Comparison of ENCODE assay signal across 9 mouse cellular contexts in genomic region chr11:3786564-3786963, GRCm38 (mm10).
DNase-seq lines count a peak whose midpoint lies in the region; ATAC-seq and TF ChIP-seq lines count a peak whose summit lies in the region.
"Had no signal": no experiment of that assay in that cellular context is flagged by ENCODE, and none has a peak within 500 bp of the region (broad histone marks: within the 10 kb centered on the region; RNA-seq: fewer than 3 reads in every experiment).

No protein-coding gene starts in this region.

- intact Hi-C loops in heart, postnatal 25 days (cut with DNase I): loop anchor here (1.0 to 5.0 kb wide), 3 partner anchors 72 to 314 kb away; no protein-coding TSS in a partner anchor

- H3K4me3 ChIP-seq in G1E (ENCODE audit: low read depth, low read length): no peak overlapping the region
- H3K4me3 ChIP-seq in forebrain, embryonic 10.5 days: no peak overlapping the region
- H3K4me3 ChIP-seq: liver, embryonic 15.5 days had no signal

- TF ChIP-seq CTCF in G1E (IDR thresholded peaks at IDR 0.05; ENCODE audit: low read depth, low read length): peak; percentile 86

- H3K9me3 ChIP-seq in G1E (replicated peaks): no peaks in the 10 kb centered on the region
- no peaks in the 10 kb centered on the region for H3K9me3 ChIP-seq in forebrain, embryonic 10.5 days
- H3K9me3 ChIP-seq: liver, embryonic 15.5 days had no signal

- no peak overlapping the region for H3K27ac ChIP-seq in forebrain, embryonic 10.5 days
- H3K27ac ChIP-seq: liver, embryonic 15.5 days had no signal

- no peak for ATAC-seq in G1E (ENCODE audit: extremely low read depth, insufficient number of reproducible peaks, low FRiP score, poor library complexity, severe bottlenecking)
- ATAC-seq in megakaryocyte progenitor cell, adult 5-6 weeks (replicated peaks; ENCODE audit: poor library complexity): peak; percentile 57; the same call in 1 of the 2 replicates

- H3K27me3 ChIP-seq in G1E (ENCODE audit: insufficient read depth, low read length): 0 out of 2 replicates have a peak, but pooled peaks cover 3% of the 10 kb centered on the region
- H3K27me3 ChIP-seq in forebrain, embryonic 10.5 days (ENCODE audit: poor library complexity, severe bottlenecking): no peaks in the 10 kb centered on the region
- H3K27me3 ChIP-seq: liver, embryonic 15.5 days had no signal

- no peaks in the 10 kb centered on the region for H3K36me3 ChIP-seq in G1E (replicated peaks)
- no peaks in the 10 kb centered on the region for H3K36me3 ChIP-seq in forebrain, embryonic 10.5 days (replicated peaks)
- H3K36me3 ChIP-seq: liver, embryonic 15.5 days had no signal

- peak; percentile 29 for DNase-seq in G1E (ENCODE audit: low spot score)
- DNase-seq in brain, embryonic 18.5 days (ENCODE audit: low read depth, low spot score): peak; percentile 66
- peak; percentile 91 for DNase-seq in forebrain, embryonic 10.5 days (ENCODE audit: extremely low spot score, low spot score)
- peak; percentile 23 for DNase-seq in heart, postnatal 25 days (ENCODE audit: low spot score)
- DNase-seq in layer of hippocampus, adult 9-11 months: peak; percentile 78
- peak; percentile 86 to 93 for DNase-seq in right cerebral cortex, postnatal 10 days (ENCODE audit: low spot score in 2 of 2)
- DNase-seq in urinary bladder, postnatal 25 days (ENCODE audit: low spot score): peak; percentile 86

- H3K4me1 ChIP-seq in G1E (ENCODE audit: insufficient read depth, low read depth, low read length): no peaks in the 10 kb centered on the region
- no peaks in the 10 kb centered on the region for H3K4me1 ChIP-seq in forebrain, embryonic 10.5 days
- H3K4me1 ChIP-seq: liver, embryonic 15.5 days had no signal

- WGBS in forebrain, embryonic 10.5 days: 30% methylated on average over 6 of the region's 6 CpGs

Comparison
In these comparisons a context has a peak if more than half of its experiments do, and no peak if none do; other contexts are left out.
1. DNase-seq: peak in every context shown above with its lines; median percentile 91 in forebrain, embryonic 10.5 days; 90 in right cerebral cortex, postnatal 10 days; 86 in urinary bladder, postnatal 25 days; 78 in layer of hippocampus, adult 9-11 months; 66 in brain, embryonic 18.5 days; 29 in G1E; 23 in heart, postnatal 25 days.